In genomic region chr2:178769001-178769400, GRCm38 (mm10) we compare ENCODE assay signal across 18 mouse cellular contexts.
"Had no signal": no experiment of that assay in that cellular context is flagged by ENCODE, and none has a peak within 500 bp of the region (broad histone marks: within the 10 kb centered on the region; RNA-seq: fewer than 3 reads in every experiment).

No protein-coding gene starts in this region.

- ATAC-seq: liver, postnatal 0 days; midbrain, embryonic 13.5 days had no signal

- H3K9me3 ChIP-seq: kidney, embryonic 15.5 days; limb, embryonic 15.5 days; lung, embryonic 15.5 days; midbrain, embryonic 13.5 days; neural tube, embryonic 15.5 days; stomach, embryonic 15.5 days had no signal

- H3K4me3 ChIP-seq: kidney, embryonic 15.5 days; limb, embryonic 15.5 days; liver, embryonic 13.5 days; lung, embryonic 15.5 days; midbrain, embryonic 13.5 days; myocyte; neural tube, embryonic 15.5 days; stomach, embryonic 15.5 days had no signal

- H3K9ac ChIP-seq: kidney, embryonic 15.5 days; limb, embryonic 15.5 days; liver, embryonic 13.5 days; liver, postnatal 0 days; lung, embryonic 15.5 days; midbrain, embryonic 13.5 days; neural tube, embryonic 15.5 days; stomach, embryonic 15.5 days had no signal

- H3K36me3 ChIP-seq: kidney, embryonic 15.5 days; limb, embryonic 15.5 days; liver, embryonic 13.5 days; lung, embryonic 15.5 days; midbrain, embryonic 13.5 days; neural tube, embryonic 15.5 days; stomach, embryonic 15.5 days had no signal

- H3K27me3 ChIP-seq: kidney, embryonic 15.5 days; limb, embryonic 15.5 days; liver, embryonic 13.5 days; lung, embryonic 15.5 days; midbrain, embryonic 13.5 days; neural tube, embryonic 15.5 days; stomach, embryonic 15.5 days had no signal

- H3K4me2 ChIP-seq: kidney, embryonic 15.5 days; limb, embryonic 15.5 days; liver, embryonic 13.5 days; lung, embryonic 15.5 days; midbrain, embryonic 13.5 days; neural tube, embryonic 15.5 days; stomach, embryonic 15.5 days had no signal

- DNase-seq: kidney, adult 2 months; kidney, postnatal 36 days; liver, embryonic 13.5 days; liver, postnatal 0 days; lung, postnatal 14 days; right cerebral cortex, adult 18-20 months; right cerebral cortex, postnatal 4 days; spleen, adult 18-20 months; thymus, adult 2 months; thymus, postnatal 25 days had no signal

- H3K4me1 ChIP-seq: kidney, embryonic 15.5 days; limb, embryonic 15.5 days; liver, embryonic 13.5 days; lung, embryonic 15.5 days; midbrain, embryonic 13.5 days; stomach, embryonic 15.5 days had no signal

- H3K27ac ChIP-seq: kidney, embryonic 15.5 days; limb, embryonic 15.5 days; liver, embryonic 13.5 days; lung, embryonic 15.5 days; macrophage; midbrain, embryonic 13.5 days; neural tube, embryonic 15.5 days; stomach, embryonic 15.5 days had no signal
